Mouse (Mus musculus): Measurements from ENCODE around the gene Smpd2.

Smpd2 gene

DNA sequence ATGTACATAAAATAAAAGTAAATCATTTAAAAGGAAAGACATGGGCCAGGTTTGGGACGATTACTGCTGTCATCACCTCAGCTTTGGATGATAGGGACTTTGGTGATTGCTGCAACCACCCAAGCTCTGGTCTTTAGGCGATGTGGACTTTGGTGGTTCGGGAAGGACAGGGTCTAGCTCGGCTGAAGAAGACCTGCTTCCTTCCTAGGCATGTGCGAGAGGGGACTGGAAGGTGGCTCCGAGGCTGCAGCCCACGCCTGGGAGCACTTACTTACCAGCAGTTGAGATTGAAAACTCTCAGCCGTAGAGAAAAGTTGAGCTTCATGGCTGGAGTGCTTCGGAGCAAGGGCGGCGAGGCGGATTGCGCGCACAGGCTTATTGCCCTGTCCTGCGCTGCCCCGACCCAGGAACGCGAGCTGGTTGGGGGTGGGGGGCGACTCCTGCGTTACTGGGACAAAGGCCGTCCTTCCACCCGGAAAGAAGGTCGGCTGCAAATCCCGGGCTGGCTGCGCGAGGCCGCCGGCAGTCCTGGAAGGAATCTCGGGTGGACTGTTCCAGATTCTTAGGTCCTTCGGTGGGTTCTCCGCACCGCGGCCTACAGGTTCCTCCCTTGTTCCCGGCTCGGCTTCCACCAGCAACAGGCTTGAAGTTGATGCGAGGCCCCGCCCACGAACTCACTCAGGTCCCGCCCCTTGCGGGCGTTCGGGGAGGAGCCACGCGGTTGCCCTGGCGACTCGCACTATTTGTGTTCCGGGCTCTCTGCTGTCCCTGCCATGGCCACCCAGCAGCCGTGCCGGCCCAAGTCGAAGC is at the start of gene Smpd2, which contains the start of gene Ppil6:
Smpd2 (minus strand) TSS at position 662 of the 810 bp plus-strand sequence.
Ppil6 (plus strand) TSS at position 732 of the 810 bp plus-strand sequence.
- DNase-seq (ENCODE audit: low spot score in 2 of 2), result peak; percentile 92

DNA sequence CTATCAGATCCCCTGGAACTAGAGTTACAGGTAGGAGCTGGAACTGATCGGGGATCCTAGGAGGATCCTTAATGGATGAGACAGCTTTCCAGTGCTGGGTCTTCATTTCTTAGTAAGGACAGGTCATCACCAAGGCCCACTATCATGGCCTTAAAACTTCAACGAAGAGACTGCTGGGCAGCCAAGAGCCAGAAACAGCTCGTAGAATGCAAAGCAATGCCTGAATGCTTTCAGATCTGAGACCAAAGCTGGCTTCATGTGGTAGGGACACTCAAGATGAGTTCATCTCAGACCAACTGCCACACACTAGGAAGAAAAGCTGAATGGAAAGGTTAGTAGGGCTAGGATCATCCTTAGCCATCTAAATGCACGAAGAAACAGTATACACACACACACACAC is 48.8 kb upstream of the Smpd2 start:
- DNase-seq (ENCODE audit: low spot score in 2 of 2), result no peak

GRCm38 (mm10) chr10:41537983-41538330 is 47.8 kb upstream of the Smpd2 start:
- no peak for DNase-seq (ENCODE audit: low spot score in 2 of 2)

GRCm38 (mm10) chr10:41537226-41537982 is 47.2 kb upstream of the Smpd2 start:
- no peak for DNase-seq (ENCODE audit: low spot score in 2 of 2)

DNA sequence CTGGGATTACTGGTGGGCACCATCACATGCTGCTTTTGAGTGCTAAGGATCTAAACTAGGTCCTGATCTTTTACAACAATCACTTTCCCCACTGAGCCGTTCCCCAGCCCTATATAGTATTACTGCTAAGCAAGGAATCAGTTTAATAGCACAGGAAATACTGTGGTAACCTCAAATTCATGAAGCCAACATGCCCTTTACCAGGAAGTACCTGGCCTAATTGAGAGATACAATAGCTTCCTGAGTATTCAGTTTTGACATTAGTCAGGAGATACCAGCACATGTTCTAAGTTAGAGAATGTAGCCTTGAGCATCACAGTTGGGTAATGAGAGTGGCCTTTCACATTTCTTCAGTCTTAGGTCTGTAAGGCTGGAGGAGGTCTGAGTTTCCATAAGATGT is 46.5 kb upstream of the Smpd2 start:
- DNase-seq (ENCODE audit: low spot score in 2 of 2), result no peak

DNA sequence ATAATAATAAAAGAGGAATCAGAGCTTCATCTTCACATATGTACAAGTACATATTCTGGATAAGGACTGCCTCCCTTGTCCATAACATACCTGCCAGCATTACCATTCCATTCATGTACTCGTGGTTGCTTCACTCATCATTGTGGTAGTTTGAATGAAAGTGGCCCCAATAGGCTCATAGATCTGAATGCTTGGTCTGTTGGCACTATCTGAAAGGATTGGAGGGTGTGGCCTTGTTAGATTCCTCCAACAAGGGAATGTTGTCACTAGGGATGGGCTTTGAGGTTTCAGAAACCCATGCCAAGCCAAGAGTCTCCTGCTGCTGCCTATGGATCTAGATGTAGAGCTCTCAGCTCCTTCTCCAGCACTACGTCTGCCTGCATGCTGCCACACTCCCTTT is 45.8 kb upstream of the Smpd2 start:
- DNase-seq (ENCODE audit: low spot score in 2 of 2), result no peak

GRCm38 (mm10) chr10:41529972-41530371 is 39.8 kb upstream of the Smpd2 start:
- no peak for DNase-seq (ENCODE audit: low spot score in 2 of 2)

DNA sequence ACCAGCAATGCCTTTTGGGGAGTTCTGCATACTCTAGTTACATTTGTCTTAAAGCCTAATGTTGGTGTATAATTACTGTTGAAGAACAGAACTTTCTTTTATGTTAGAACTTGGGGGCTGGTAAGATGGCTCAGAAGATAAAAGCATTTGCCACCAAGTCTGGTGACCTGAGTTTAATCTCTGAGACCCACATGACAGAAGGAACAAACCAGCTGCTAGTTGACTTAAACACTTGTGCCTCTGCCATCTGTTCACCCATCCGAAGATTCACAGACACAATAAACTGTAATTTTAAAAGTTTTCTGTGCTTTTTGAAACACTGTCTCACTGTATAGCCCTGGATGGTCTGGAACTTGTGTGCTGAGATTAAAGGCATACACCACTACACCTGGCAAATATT is 35.5 kb upstream of the Smpd2 start:
- DNase-seq (ENCODE audit: low spot score in 2 of 2), result no peak

DNA sequence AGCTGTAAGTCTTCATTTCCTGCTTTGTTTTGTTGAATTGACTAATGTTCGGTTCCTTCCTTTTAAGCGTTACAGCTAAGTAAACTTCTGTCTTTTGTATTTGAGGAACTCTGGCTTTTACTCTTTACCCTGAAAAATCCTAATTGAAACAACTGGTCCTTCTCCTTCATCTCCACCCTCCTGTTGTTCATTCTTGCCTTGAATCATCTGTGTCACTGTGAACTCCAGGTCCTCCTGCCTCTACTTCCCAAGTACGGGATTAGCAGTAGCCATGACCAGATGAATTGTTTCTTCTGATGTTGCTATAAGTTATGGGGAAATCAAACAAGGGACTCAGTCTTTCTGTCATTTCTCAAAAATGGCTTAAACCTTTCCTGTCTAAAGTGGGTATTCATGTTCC is 33.2 kb upstream of the Smpd2 start:
- DNase-seq (ENCODE audit: low spot score in 2 of 2), result no peak

GRCm38 (mm10) chr10:41520410-41520673 is 30.2 kb upstream of the Smpd2 start:
- no peak for DNase-seq (ENCODE audit: low spot score in 2 of 2)

- peak; percentile 10 to 27 for DNase-seq (ENCODE audit: low spot score in 2 of 2)
These were observed 29.7 kb upstream of the Smpd2 start for GRCm38 (mm10) chr10:41519640-41520409.

DNA sequence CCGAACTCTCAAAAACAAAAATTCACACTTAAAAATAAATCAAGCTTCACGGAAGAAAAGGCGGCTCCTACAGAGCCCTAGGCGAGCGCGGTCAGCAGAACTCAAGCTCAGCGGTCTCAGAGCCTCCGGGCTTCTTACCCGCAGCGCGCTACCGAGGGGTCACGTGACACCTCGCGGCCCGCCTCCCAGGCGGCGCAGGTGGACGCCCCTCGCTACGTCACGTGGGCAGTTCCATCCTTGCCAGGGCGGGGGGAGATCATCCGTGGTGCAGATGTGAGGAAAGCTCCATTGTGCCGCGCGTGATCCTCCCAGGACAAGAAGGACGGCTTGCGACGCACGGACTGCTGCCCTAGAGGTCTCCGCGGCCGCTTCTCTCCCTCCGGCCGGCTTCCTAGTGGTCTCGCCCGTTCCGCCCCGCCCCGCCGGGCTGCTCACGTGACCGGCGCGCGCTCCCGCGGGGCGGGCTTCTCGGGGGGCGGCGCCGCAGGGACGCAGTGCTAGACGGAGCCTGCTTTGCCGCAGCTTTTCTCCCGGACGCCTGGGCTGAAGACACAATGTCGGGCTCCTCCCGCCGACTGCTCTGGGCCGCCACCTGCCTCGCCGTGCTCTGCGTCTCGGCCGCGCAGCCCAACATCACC is 28.9 kb upstream of the Smpd2 start, which contains the start of gene Cd164:
Cd164 (plus strand) TSS at position 434 of the 638 bp plus-strand sequence.
- peak; percentile 84 to 86 for DNase-seq (ENCODE audit: low spot score in 2 of 2)

DNA sequence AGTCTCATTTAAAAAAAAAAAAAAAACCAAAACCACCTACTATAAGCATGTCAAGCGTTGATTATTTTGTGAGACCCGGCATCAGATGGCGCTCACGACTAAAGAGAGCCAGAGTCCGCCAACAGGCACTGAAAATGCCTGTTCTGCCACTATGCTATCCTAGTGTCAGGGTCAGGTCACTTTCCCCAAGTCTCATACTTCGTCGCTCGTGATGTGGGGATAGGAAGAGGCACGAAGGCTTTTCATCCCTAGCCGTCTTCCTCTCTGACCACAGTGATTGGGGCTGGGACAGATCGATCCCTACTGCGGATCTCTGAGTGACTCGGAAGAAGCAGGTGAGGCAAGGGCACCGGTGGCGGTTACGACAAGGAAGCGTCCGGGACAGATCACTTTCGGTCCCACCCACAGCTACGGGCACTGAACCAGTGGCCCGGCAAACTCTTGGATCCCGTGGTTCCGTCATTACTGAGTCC is 28.4 kb upstream of the Smpd2 start:
- DNase-seq (ENCODE audit: low spot score in 2 of 2), result peak; percentile 23 to 56

DNA sequence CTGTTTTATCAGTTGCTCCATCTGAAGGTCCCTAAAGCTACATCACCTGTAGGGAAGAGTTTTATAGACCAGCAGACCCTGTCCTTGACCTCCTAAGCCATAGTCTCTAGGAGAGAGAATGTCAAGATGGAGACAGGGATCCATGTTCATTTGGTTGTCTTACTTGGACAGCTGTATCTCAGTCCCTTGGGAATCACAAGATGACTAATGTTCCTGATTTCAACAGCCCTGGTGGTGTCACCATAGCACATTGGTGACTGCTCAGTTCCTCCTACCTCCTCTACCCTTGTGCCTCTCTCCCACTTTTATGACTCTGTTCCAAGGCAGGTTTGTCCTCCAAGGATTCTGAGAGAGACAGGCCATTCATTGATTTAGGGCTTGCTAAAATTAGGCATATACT is 24.8 kb upstream of the Smpd2 start:
- DNase-seq (ENCODE audit: low spot score in 2 of 2), result no peak

GRCm38 (mm10) chr10:41514301-41514700 is 24.1 kb upstream of the Smpd2 start:
- DNase-seq (ENCODE audit: low spot score in 2 of 2), result no peak

DNA sequence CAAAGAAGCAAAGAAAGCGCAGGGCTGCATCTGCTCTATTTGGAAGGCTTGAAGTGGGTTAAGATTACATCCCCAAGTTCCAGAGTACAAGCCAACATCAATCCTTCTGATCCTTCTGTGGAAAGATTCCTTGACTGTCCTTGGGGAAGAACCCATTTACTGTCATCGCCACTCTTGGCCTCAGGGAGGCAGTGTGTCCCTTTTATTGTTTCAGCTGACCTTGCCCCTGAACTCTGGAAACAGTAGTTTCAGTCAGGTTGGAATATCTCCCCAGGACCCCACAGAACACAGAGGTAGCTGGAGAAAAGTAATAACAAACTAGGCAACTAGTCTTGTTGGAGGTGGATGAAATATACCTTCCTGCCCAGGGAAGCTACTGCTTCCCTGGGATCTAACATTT is 19.0 kb upstream of the Smpd2 start:
- no peak for DNase-seq (ENCODE audit: low spot score in 2 of 2)

- DNase-seq (ENCODE audit: low spot score in 2 of 2), result peak in 1 of 2 experiments; percentile 53
These were observed 15.3 kb upstream of the Smpd2 start for GRCm38 (mm10) chr10:41505446-41505845.

DNA sequence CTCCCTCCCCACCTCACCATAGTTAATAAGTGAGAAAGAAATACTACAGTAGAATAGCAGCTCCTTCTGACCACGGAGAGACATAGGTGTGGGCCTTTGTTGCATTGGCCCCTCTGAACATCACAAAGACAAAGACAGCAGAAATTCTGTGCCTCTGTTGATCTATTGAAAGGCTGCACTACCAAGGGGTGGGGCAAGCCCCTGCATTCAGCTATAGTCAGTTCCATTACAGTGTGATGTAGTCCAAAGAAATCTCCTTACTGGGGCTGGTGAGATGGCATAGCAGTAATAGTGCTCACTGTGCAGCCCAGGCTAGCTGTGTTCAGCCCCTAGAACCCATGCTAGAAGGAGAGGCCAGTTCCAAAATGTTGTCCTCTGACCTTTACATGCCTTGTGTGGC is 14.8 kb upstream of the Smpd2 start:
- no peak for DNase-seq (ENCODE audit: low spot score in 2 of 2)

- no peak for DNase-seq (ENCODE audit: low spot score in 2 of 2)
These were observed 10.8 kb upstream of the Smpd2 start for GRCm38 (mm10) chr10:41500941-41501340.

GRCm38 (mm10) chr10:41491111-41491510 is 942 bp upstream of the Smpd2 start:
- DNase-seq (ENCODE audit: low spot score in 2 of 2), result no peak

DNA sequence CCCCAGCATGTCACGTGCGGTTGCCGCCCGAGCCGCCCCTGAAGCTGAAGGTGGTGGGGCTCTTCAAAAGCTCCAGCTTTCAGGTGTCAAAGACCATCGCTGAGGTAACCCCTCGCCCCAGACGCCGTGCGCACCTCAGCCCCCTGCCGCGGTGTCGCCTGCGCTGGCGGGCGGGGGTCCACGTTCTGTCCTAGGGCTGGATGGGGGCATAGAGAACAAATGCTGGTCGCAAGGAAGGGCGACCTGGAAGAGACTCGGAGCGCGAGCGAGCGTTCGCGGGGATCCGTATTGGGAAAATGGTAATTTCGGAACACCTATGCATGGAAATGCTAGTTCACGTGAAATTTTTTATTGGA is 327 bp upstream of the Smpd2 start:
- no peak for DNase-seq (ENCODE audit: low spot score in 2 of 2)

- DNase-seq (ENCODE audit: low spot score in 2 of 2), result no peak
These were observed 875 bp downstream of the Smpd2 start for GRCm38 (mm10) chr10:41489294-41489693.

All from right cerebral cortex, postnatal 36 days (tissue).